8 mouse cellular contexts compared by ENCODE assay signal in genomic region chr17:27565942-27566267, GRCm38 (mm10). TPM values are rescaled to one million over a fixed set of nuclear protein-coding genes. Genes with fewer than 3 reads are reported as not detected.
DNase-seq lines count a peak whose midpoint lies in the region; ATAC-seq and TF ChIP-seq lines count a peak whose summit lies in the region.

No protein-coding gene starts in this region.

- no peaks in the 10 kb centered on the region for H3K27me3 ChIP-seq in cerebellum, adult 2 months (ENCODE audit: control insufficient read depth, insufficient read depth, low read length)
- no peaks in the 10 kb centered on the region for H3K27me3 ChIP-seq in neural tube, embryonic 11.5 days (ENCODE audit: control insufficient read depth, insufficient read depth, low read length)
- H3K27me3 ChIP-seq in limb, embryonic 13.5 days, result no peaks in the 10 kb centered on the region
- H3K27me3 ChIP-seq in stomach, embryonic 14.5 days (ENCODE audit: control insufficient read depth, insufficient read depth, low read length), result no peaks in the 10 kb centered on the region

- peak overlapping the region; percentile 69 for H3K9ac ChIP-seq in neural tube, embryonic 11.5 days (ENCODE audit: low read length)
- H3K9ac ChIP-seq in limb, embryonic 13.5 days, result peak overlapping the region; percentile 75
- peak overlapping the region; percentile 53 for H3K9ac ChIP-seq in stomach, embryonic 14.5 days (replicated peaks; ENCODE audit: low read depth, low read length)

- peaks cover 26% of the 10 kb centered on the region for H3K4me1 ChIP-seq in cerebellum, adult 2 months (ENCODE audit: control insufficient read depth, insufficient read depth, low read length)
- peaks cover 16% of the 10 kb centered on the region for H3K4me1 ChIP-seq in neural tube, embryonic 11.5 days (ENCODE audit: control insufficient read depth, insufficient read depth, low read length)
- peaks cover 28% of the 10 kb centered on the region for H3K4me1 ChIP-seq in limb, embryonic 13.5 days
- H3K4me1 ChIP-seq in stomach, embryonic 14.5 days (ENCODE audit: control insufficient read depth, insufficient read depth, low read length), result peaks cover 18% of the 10 kb centered on the region; the same call in 1 of the 2 replicates

- no peak; the same call in 1 of the 2 replicates for TF ChIP-seq POLR2A in cerebellum, adult 2 months (IDR thresholded peaks at IDR 0.05; ENCODE audit: borderline replicate concordance, insufficient read depth, low read length)

- peak overlapping the region; percentile 91 for H3K27ac ChIP-seq in cerebellum, adult 2 months (ENCODE audit: insufficient read depth, low read length)
- H3K27ac ChIP-seq in neural tube, embryonic 11.5 days (ENCODE audit: low read depth, low read length), result no peak overlapping the region
- peak overlapping the region; percentile 15; the same call in 1 of the 2 replicates for H3K27ac ChIP-seq in limb, embryonic 13.5 days
- H3K27ac ChIP-seq in stomach, embryonic 14.5 days (ENCODE audit: low read length), result no peak overlapping the region

- 0% methylated on average over 13 of the region's 13 CpGs for WGBS in cerebellum, adult 2 months
- under 1% methylated on average over 13 of the region's 13 CpGs for whole genome bisulfite sequencing in neural tube, embryonic 11.5 days
- under 1% methylated on average over 13 of the region's 13 CpGs for WGBS in limb, embryonic 13.5 days
- WGBS in stomach, embryonic 14.5 days, result under 1% methylated on average over 13 of the region's 13 CpGs

- 0 out of 2 replicates have a peak, but pooled peaks cover 2% of the 10 kb centered on the region for H3K36me3 ChIP-seq in neural tube, embryonic 11.5 days (ENCODE audit: control insufficient read depth, insufficient read depth, low read length)
- peaks cover 22% of the 10 kb centered on the region for H3K36me3 ChIP-seq in limb, embryonic 13.5 days
- peaks cover 5% of the 10 kb centered on the region; the same call in 1 of the 2 replicates for H3K36me3 ChIP-seq in stomach, embryonic 14.5 days (ENCODE audit: control insufficient read depth, insufficient read depth, low read length)

- H3K4me2 ChIP-seq in neural tube, embryonic 11.5 days (ENCODE audit: low read depth), result peak overlapping the region; percentile 59
- peak overlapping the region; percentile 97 for H3K4me2 ChIP-seq in limb, embryonic 13.5 days (replicated peaks)
- H3K4me2 ChIP-seq in stomach, embryonic 14.5 days (replicated peaks; ENCODE audit: low read depth, low read length), result peak overlapping the region; percentile 90

- no peak for TF ChIP-seq CTCF in cerebellum, adult 2 months (IDR thresholded peaks at IDR 0.05; ENCODE audit: borderline replicate concordance, insufficient read depth, low read depth, low read length)

- DNase-seq in cerebellum, adult 2 months, result no peak
- DNase-seq in cerebellum, adult 18-20 months, result no peak
- DNase-seq in neural tube, embryonic 11.5 days (ENCODE audit: low spot score), result no peak
- DNase-seq in neural tube, embryonic 10.5 days (ENCODE audit: extremely low spot score, low spot score), result no peak
- no peak for DNase-seq in urinary bladder, postnatal 36 days (ENCODE audit: low spot score in 2 of 2)
- no peak for DNase-seq in adrenal gland, adult (ENCODE audit: inconsistent age in 2 of 2, low spot score in 1 of 2)

- peak overlapping the region; percentile 84 for H3K4me3 ChIP-seq in cerebellum, adult 2 months (replicated peaks; ENCODE audit: insufficient read depth, low read depth, low read length)
- peak overlapping the region; percentile 40 for H3K4me3 ChIP-seq in neural tube, embryonic 11.5 days (ENCODE audit: low read depth, low read length)
- peak overlapping the region; percentile 67 for H3K4me3 ChIP-seq in limb, embryonic 13.5 days
- H3K4me3 ChIP-seq in stomach, embryonic 14.5 days (ENCODE audit: low read depth, low read length), result peak overlapping the region; percentile 65

- no peaks in the 10 kb centered on the region for H3K9me3 ChIP-seq in neural tube, embryonic 11.5 days (ENCODE audit: control insufficient read depth, low read length)
- H3K9me3 ChIP-seq in limb, embryonic 13.5 days, result no peaks in the 10 kb centered on the region
- H3K9me3 ChIP-seq in stomach, embryonic 14.5 days (ENCODE audit: control insufficient read depth, low read depth, low read length), result no peaks in the 10 kb centered on the region

- peak; percentile 43; the same call in 1 of the 2 replicates for ATAC-seq in neural tube, embryonic 11.5 days (ENCODE audit: insufficient read depth, low FRiP score, low TSS enrichment)
- peak; percentile 38 for ATAC-seq in limb, embryonic 13.5 days (ENCODE audit: low FRiP score, low read depth)
- peak; percentile 10; the same call in 1 of the 2 replicates for ATAC-seq in stomach, embryonic 14.5 days (ENCODE audit: insufficient number of reproducible peaks, insufficient read depth, low FRiP score, low read depth)

RNA-seq across cellular contexts. Expression of gene AI413582, which starts 0.3 kb away (rescaled TPM):
- polyA plus RNA-seq in cerebellum, adult 2 months (2012; rRNA removed), result 98.9 and 104 TPM in 2 replicates
- polyA plus RNA-seq in neural tube, embryonic 11.5 days (2014; fragmentation: Nextera tagmentation; extraction: Ambion mirVana), result 19.3 and 24.4 TPM in 2 replicates
- 20.2 and 21.0 TPM in 2 replicates for polyA plus RNA-seq in limb, embryonic 13.5 days (2015; fragmentation: Nextera tagmentation; extraction: Ambion mirVana)
- polyA plus RNA-seq in stomach, embryonic 14.5 days (2014; fragmentation: Nextera tagmentation; extraction: Ambion mirVana), result 22.6 and 24.3 TPM in 2 replicates

RNA-seq across cellular contexts. Expression of gene Hmga1, which starts 9.6 kb away (rescaled TPM):
- polyA plus RNA-seq in cerebellum, adult 2 months (2012; rRNA removed), result 124 and 133 TPM in 2 replicates
- 425 and 456 TPM in 2 replicates for polyA plus RNA-seq in neural tube, embryonic 11.5 days (2014; fragmentation: Nextera tagmentation; extraction: Ambion mirVana)
- polyA plus RNA-seq in limb, embryonic 13.5 days (2015; fragmentation: Nextera tagmentation; extraction: Ambion mirVana), result 234 and 241 TPM in 2 replicates
- polyA plus RNA-seq in stomach, embryonic 14.5 days (2014; fragmentation: Nextera tagmentation; extraction: Ambion mirVana), result 231 and 239 TPM in 2 replicates

RNA-seq across cellular contexts. Expression of gene Grm4, which starts 44.7 kb away (rescaled TPM):
- 310 and 403 TPM in 2 replicates for polyA plus RNA-seq in cerebellum, adult 2 months (2012; rRNA removed)
- 1.8 and 2.5 TPM in 2 replicates for polyA plus RNA-seq in neural tube, embryonic 11.5 days (2014; fragmentation: Nextera tagmentation; extraction: Ambion mirVana)
- 0.31 and 0.34 TPM in 2 replicates for polyA plus RNA-seq in limb, embryonic 13.5 days (2015; fragmentation: Nextera tagmentation; extraction: Ambion mirVana)
- 0.17 and 0.27 TPM in 2 replicates for polyA plus RNA-seq in stomach, embryonic 14.5 days (2014; fragmentation: Nextera tagmentation; extraction: Ambion mirVana)

RNA-seq across cellular contexts. Expression of gene Nudt3, which starts 57.4 kb away (rescaled TPM):
- polyA plus RNA-seq in cerebellum, adult 2 months (2012; rRNA removed), result 336 and 366 TPM in 2 replicates
- 41.8 and 49.3 TPM in 2 replicates for polyA plus RNA-seq in neural tube, embryonic 11.5 days (2014; fragmentation: Nextera tagmentation; extraction: Ambion mirVana)
- 99.5 and 102 TPM in 2 replicates for polyA plus RNA-seq in limb, embryonic 13.5 days (2015; fragmentation: Nextera tagmentation; extraction: Ambion mirVana)
- polyA plus RNA-seq in stomach, embryonic 14.5 days (2014; fragmentation: Nextera tagmentation; extraction: Ambion mirVana), result 42.8 and 44.2 TPM in 2 replicates

Comparison
In these comparisons a context has a peak if more than half of its experiments do, and no peak if none do; other contexts are left out.
1. H3K27ac ChIP-seq: peak in cerebellum, adult 2 months (single experiment) and limb, embryonic 13.5 days (single experiment); none in neural tube, embryonic 11.5 days (single experiment) and stomach, embryonic 14.5 days (single experiment).
2. RNA of gene Grm4, which starts 44.7 kb away (polyA plus RNA-seq): 310 to 403 TPM in cerebellum, adult 2 months; 1.8 to 2.5 TPM in neural tube, embryonic 11.5 days, 0.31 to 0.34 TPM in limb, embryonic 13.5 days and 0.17 to 0.27 TPM in stomach, embryonic 14.5 days; every median in the first group is over 10 times any median in the second.
3. Peak in every context shown above with its lines, with median percentiles within 50 percentile points of each other: H3K4me3 ChIP-seq, ATAC-seq, H3K4me2 ChIP-seq and H3K9ac ChIP-seq.